Mouse (Mus musculus): ENCODE results near the gene Gm11027.

DNA sequence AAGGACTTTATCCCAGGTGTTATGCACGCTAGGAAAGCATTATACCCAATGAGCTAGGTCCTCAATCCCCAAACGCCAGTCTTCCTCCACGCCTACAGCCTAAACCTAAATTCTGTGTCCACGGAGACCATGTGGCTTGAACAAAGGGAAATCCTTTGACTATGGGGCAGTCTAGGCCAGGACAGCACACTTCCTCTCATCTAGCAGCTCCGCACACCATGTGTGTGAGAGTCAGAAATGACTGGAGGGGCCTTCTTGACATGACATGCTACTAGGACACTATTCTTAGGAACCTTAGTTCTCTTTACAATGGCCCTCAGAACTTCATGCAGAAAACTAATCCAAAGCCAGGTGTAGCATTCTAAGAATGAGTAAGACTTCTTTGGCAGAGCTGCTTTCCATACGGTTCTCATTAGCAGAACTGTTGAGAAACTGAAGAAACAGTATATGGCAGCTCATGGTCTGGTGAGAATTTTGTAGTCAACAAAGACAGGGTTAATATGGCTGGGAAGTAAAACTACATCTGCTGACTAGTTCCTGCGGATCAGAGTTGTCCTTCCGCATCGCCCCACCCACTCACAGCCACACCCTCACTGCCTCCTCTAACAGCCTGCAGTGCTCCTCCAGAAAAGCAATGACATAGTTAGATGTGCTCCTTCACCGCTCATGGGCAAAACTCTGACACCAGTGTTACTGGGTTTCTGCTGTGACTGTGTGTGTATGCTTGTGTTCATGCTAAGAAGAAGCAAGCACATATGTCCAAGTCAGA, 48.7 kb upstream of the Gm11027 start:
- no peak for TF ChIP-seq POLR2A (IDR thresholded peaks at IDR 0.05; ENCODE audit: borderline replicate concordance, insufficient read depth, low read length)
- no peak for TF ChIP-seq CTCF (IDR thresholded peaks at IDR 0.05; ENCODE audit: borderline replicate concordance, insufficient read depth, low read depth, low read length)

Measured in cerebellum, adult 2 months (tissue).